Mouse (Mus musculus) MEL (cell line): ENCODE data around the gene Olfr632. TPM values are rescaled to one million over a fixed set of nuclear protein-coding genes. Genes with fewer than 3 reads are reported as not detected.

Source experiments
- DNase-seq: peaks from one replicate; pipeline ENCODE4 v3.0.0; 2011; ENCODE audit warnings: low read depth, low spot score
- H3K27ac ChIP-seq: 2 replicates; pipeline ENCODE4 v1.5.1; 2012; ENCODE audit warnings: low read depth, mild to moderate bottlenecking, control low read depth, low read length, moderate library complexity; ENCODE audit not compliant: control insufficient read depth
- H3K27me3 ChIP-seq, 2 experiments: fragments of 150-350 bp in 1 of 2; sonication (generic) in 1 of 2; 2 replicates each; pipeline ENCODE4 v1.6.1; 2012; ENCODE audit warnings: low read length in 2 of 2, mild to moderate bottlenecking in 2 of 2, improper control_type of control experiment in 1 of 2, moderate library complexity in 1 of 2; ENCODE audit not compliant: insufficient read depth in 2 of 2, control insufficient read depth in 1 of 2
- H3K36me3 ChIP-seq, 2 experiments: 2 replicates each; pipeline ENCODE4 v1.6.1; 2012 to 2014; ENCODE audit warnings: low read length in 2 of 2, improper control_type of control experiment in 1 of 2, inconsistent platforms in 1 of 2, mild to moderate bottlenecking in 1 of 2; ENCODE audit not compliant: insufficient read depth in 2 of 2, control insufficient read depth in 1 of 2
- H3K4me1 ChIP-seq, 2 experiments: fragments of 150-350 bp in 1 of 2; sonication (generic) in 1 of 2; 2 replicates each; pipeline ENCODE4 v1.6.1; 2012; ENCODE audit warnings: low read length in 2 of 2, improper control_type of control experiment in 1 of 2, mild to moderate bottlenecking in 1 of 2; ENCODE audit not compliant: insufficient read depth in 2 of 2, control insufficient read depth in 1 of 2
- H3K4me3 ChIP-seq, 2 experiments: fragments of 150-350 bp in 1 of 2; sonication (generic) in 1 of 2; 2 replicates each; pipeline ENCODE4 v1.5.1; 2012; ENCODE audit warnings: low read depth in 2 of 2, low read length in 2 of 2, mild to moderate bottlenecking in 2 of 2, moderate library complexity in 2 of 2, control low read depth in 1 of 2, improper control_type of control experiment in 1 of 2; ENCODE audit not compliant: control insufficient read depth in 1 of 2, insufficient read depth in 1 of 2
- H3K79me2 ChIP-seq: 2 replicates; pipeline ENCODE4 v1.6.1; 2012; ENCODE audit warnings: mild to moderate bottlenecking, low read length, moderate library complexity; ENCODE audit not compliant: control insufficient read depth, poor library complexity, insufficient read depth
- H3K9ac ChIP-seq: 2 replicates; pipeline ENCODE4 v1.6.1; 2012; ENCODE audit warnings: low read depth, mild to moderate bottlenecking, control low read depth, low read length, moderate library complexity; ENCODE audit not compliant: control insufficient read depth, poor library complexity, severe bottlenecking
- H3K9me3 ChIP-seq: fragments of 150-350 bp; sonication (generic); replicated peaks from 2 replicates; pipeline ENCODE4 v1.6.1; 2012; ENCODE audit warnings: mild to moderate bottlenecking, low read length, improper control_type of control experiment, moderate library complexity; ENCODE audit not compliant: insufficient read depth
- BHLHE40 ChIP-seq: IDR thresholded peaks from 2 replicates; pipeline ENCODE4 v1.6.1; 2012; ENCODE audit warnings: low read depth, mild to moderate bottlenecking, inconsistent platforms, low read length, improper control_type of control experiment, borderline replicate concordance
- CHD1 ChIP-seq: IDR thresholded peaks from 2 replicates; pipeline ENCODE4 v1.6.1; 2012; ENCODE audit warnings: low read depth, mild to moderate bottlenecking, inconsistent platforms, low read length, improper control_type of control experiment
- CTCF ChIP-seq, 3 experiments: IDR thresholded peaks in 2 of 3; conservative IDR thresholded peaks in 1 of 3; 2 replicates each; pipeline ENCODE4 v1.5.1; 2011 to 2012; ENCODE audit warnings: low read length in 3 of 3, low read depth in 2 of 3, mild to moderate bottlenecking in 2 of 3, improper control_type of control experiment in 1 of 3, inconsistent platforms in 1 of 3, mixed read lengths in 1 of 3, moderate library complexity in 1 of 3; ENCODE audit not compliant: control insufficient read depth in 1 of 3, insufficient read depth in 1 of 3, poor library complexity in 1 of 3, severe bottlenecking in 1 of 3
- ELF1 ChIP-seq: IDR thresholded peaks from 2 replicates; pipeline ENCODE4 v1.6.1; 2014; ENCODE audit warnings: low read depth, mild to moderate bottlenecking, inconsistent platforms, low read length, improper control_type of control experiment, moderate library complexity
- EP300 ChIP-seq, 2 experiments: IDR thresholded peaks; 2 replicates each; pipeline ENCODE4 v1.6.1; 2011; ENCODE audit warnings: improper control_type of control experiment in 2 of 2, low read length in 2 of 2, low read depth in 1 of 2, mild to moderate bottlenecking in 1 of 2
- GABPA ChIP-seq: IDR thresholded peaks from 2 replicates; pipeline ENCODE4 v1.6.1; 2012; ENCODE audit warnings: low read depth, mild to moderate bottlenecking, inconsistent platforms, low read length, improper control_type of control experiment, moderate library complexity
- JUND ChIP-seq: IDR thresholded peaks from 2 replicates; pipeline ENCODE4 v1.6.1; 2011; ENCODE audit warnings: low read depth, mild to moderate bottlenecking, improper control_type of control experiment, low read length
- KAT2A ChIP-seq: conservative IDR thresholded peaks from 2 replicates; pipeline ENCODE4 v1.6.1; 2012; ENCODE audit warnings: low read depth, low read length, improper control_type of control experiment, inconsistent platforms
- MAFK ChIP-seq: IDR thresholded peaks from 2 replicates; pipeline ENCODE4 v1.6.1; 2011; ENCODE audit warnings: low read depth, mild to moderate bottlenecking, low read length, improper control_type of control experiment, borderline replicate concordance
- MAX ChIP-seq: IDR thresholded peaks from 2 replicates; pipeline ENCODE4 v1.6.1; 2011; ENCODE audit warnings: low read length, improper control_type of control experiment
- MAZ ChIP-seq: IDR thresholded peaks from 2 replicates; pipeline ENCODE4 v1.6.1; 2012; ENCODE audit warnings: low read depth, mild to moderate bottlenecking, inconsistent platforms, low read length, improper control_type of control experiment
- MEF2A ChIP-seq: IDR thresholded peaks from 2 replicates; pipeline ENCODE4 v1.6.1; 2014; ENCODE audit warnings: low read depth, mild to moderate bottlenecking, inconsistent platforms, low read length, improper control_type of control experiment; ENCODE audit not compliant: poor library complexity, insufficient replicate concordance, severe bottlenecking; ENCODE audit errors: extremely low read depth
- NRF1 ChIP-seq: IDR thresholded peaks from 2 replicates; pipeline ENCODE4 v1.6.1; 2014; ENCODE audit warnings: low read depth, mild to moderate bottlenecking, inconsistent platforms, low read length, improper control_type of control experiment, moderate library complexity; ENCODE audit not compliant: poor library complexity, insufficient read depth, severe bottlenecking
- POLR2A ChIP-seq, 2 experiments: IDR thresholded peaks; 2 replicates each; pipeline ENCODE4 v1.6.1; 2011 to 2012; ENCODE audit warnings: low read length in 2 of 2, mild to moderate bottlenecking in 2 of 2, control low read depth in 1 of 2, improper control_type of control experiment in 1 of 2, low read depth in 1 of 2, moderate library complexity in 1 of 2; ENCODE audit not compliant: control insufficient read depth in 1 of 2, insufficient read depth in 1 of 2, poor library complexity in 1 of 2
- SMC3 ChIP-seq: IDR thresholded peaks from 2 replicates; pipeline ENCODE4 v1.6.1; 2011; ENCODE audit warnings: low read depth, low read length, improper control_type of control experiment
- USF1 ChIP-seq: IDR thresholded peaks from 2 replicates; pipeline ENCODE4 v1.6.1; 2014; ENCODE audit warnings: low read depth, mild to moderate bottlenecking, inconsistent platforms, low read length, improper control_type of control experiment, moderate library complexity
- USF2 ChIP-seq, 2 experiments: IDR thresholded peaks; 2 replicates each; pipeline ENCODE4 v1.6.1; 2011 to 2012; ENCODE audit warnings: improper control_type of control experiment in 2 of 2, low read length in 2 of 2, borderline replicate concordance in 1 of 2, inconsistent platforms in 1 of 2, low read depth in 1 of 2, mild to moderate bottlenecking in 1 of 2; ENCODE audit not compliant: insufficient read depth in 1 of 2
- ZC3H11A ChIP-seq: IDR thresholded peaks from 2 replicates; pipeline ENCODE4 v1.6.1; 2012; ENCODE audit warnings: low read depth, mild to moderate bottlenecking, inconsistent platforms, low read length, improper control_type of control experiment
- polyA plus RNA-seq, 2 experiments: library from polyadenylated mRNA; stranded (reverse) in 1 of 2; unstranded in 1 of 2; fragments of >175 nt in 1 of 2; fragments of >200 nt in 1 of 2; gene quantifications; 2 replicates each; pipeline versions ENCODE4 v1.2.1 to v1.2.4; 2012; ENCODE audit warnings: low replicate concordance in 2 of 2, low read depth in 1 of 2; ENCODE audit not compliant: insufficient read length in 2 of 2, insufficient read depth in 1 of 2, missing spikeins in 1 of 2
- total RNA-seq: library from RNA; depleted of rRNA; stranded (reverse); fragments of 300-350 nt; gene quantifications from 2 replicates; pipeline ENCODE4 v1.2.3, GENCODE M21; 2012; rRNA removed

Gene Olfr632
- not detected in 2 replicates for total RNA-seq
- polyA plus RNA-seq = not detected

GRCm38 (mm10) chr7:103934264-103934663 lies at the start of gene Olfr632:
Gene Olfr632, plus strand, starts transcription at chr7:103934347.
- H3K9me3 ChIP-seq = no peaks in the 10 kb centered on the region
- TF ChIP-seq EP300 (IDR thresholded peaks at IDR 0.05; ENCODE audit: low read depth in 1 of 2, low read length in 2 of 2) = no peak
- no peak for TF ChIP-seq MEF2A
- no peak for TF ChIP-seq ZC3H11A
- no peak for TF ChIP-seq MAFK
- no peak for TF ChIP-seq CTCF (IDR thresholded peaks at IDR 0.05 in 2 of 3, conservative IDR thresholded peaks at IDR 0.05 in 1 of 3; ENCODE audit: control insufficient read depth in 1 of 3, insufficient read depth in 1 of 3, low read depth in 2 of 3, low read length in 3 of 3, poor library complexity in 1 of 3, severe bottlenecking in 1 of 3)
- no peak for TF ChIP-seq USF2 (IDR thresholded peaks at IDR 0.05; ENCODE audit: borderline replicate concordance in 1 of 2, insufficient read depth in 1 of 2, low read depth in 1 of 2, low read length in 2 of 2)
- no peak for TF ChIP-seq JUND
- TF ChIP-seq MAZ = no peak
- TF ChIP-seq CHD1 = no peak
- no peak for TF ChIP-seq USF1
- TF ChIP-seq MAX = no peak
- no peaks in the 10 kb centered on the region for H3K4me1 ChIP-seq
- H3K27ac ChIP-seq = no peak within 1 kb of the TSS
- DNase-seq = no peak
- no peaks in the 10 kb centered on the region for H3K79me2 ChIP-seq
- no peak within 1 kb of the TSS for H3K9ac ChIP-seq
- peaks cover 0 to 2% of the 10 kb centered on the region in 2 experiments; a peak in 2 of 4 replicates for H3K27me3 ChIP-seq
- no peaks in the 10 kb centered on the region for H3K36me3 ChIP-seq
- H3K4me3 ChIP-seq = no peak within 1 kb of the TSS

- Histone ChIP-seq H3K9me3 (no peaks in the 10 kb centered on the region), H3K9ac (no peak within 1 kb of the TSS), H3K4me3 (no peak within 1 kb of the TSS), H3K79me2 (no peaks in the 10 kb centered on the region), H3K27ac (no peak within 1 kb of the TSS), H3K27me3 (no peaks in the 10 kb centered on the region; a peak in 1 of 4 replicates), H3K36me3 (no peaks in the 10 kb centered on the region), H3K4me1 (no peaks in the 10 kb centered on the region)
- TF ChIP-seq CTCF (IDR thresholded peaks at IDR 0.05 in 2 of 3, conservative IDR thresholded peaks at IDR 0.05 in 1 of 3; ENCODE audit: control insufficient read depth in 1 of 3, insufficient read depth in 1 of 3, low read depth in 2 of 3, low read length in 3 of 3, poor library complexity in 1 of 3, severe bottlenecking in 1 of 3) (no peak), ELF1 (no peak), NRF1 (no peak), POLR2A (IDR thresholded peaks at IDR 0.05; ENCODE audit: control insufficient read depth in 1 of 2, insufficient read depth in 1 of 2, low read depth in 1 of 2, low read length in 2 of 2, poor library complexity in 1 of 2) (no peak), SMC3 (no peak), BHLHE40 (no peak), MAX (no peak), GABPA (no peak), KAT2A (no peak)
- DNase-seq = no peak
Observed at GRCm38 (mm10) chr7:103886152-103886551, 48.0 kb upstream of the Olfr632 start, which contains the start of gene Olfr66. Gene Olfr66, minus strand, starts transcription at chr7:103886252.
